Mouse (Mus musculus) embryo, embryonic 11 days (tissue): ENCODE data around the gene Mkln1.
A peak's percentile ranks its signal among the peaks of the same experiment; 100 is the strongest.

Experiments
- DNase-seq: peaks from one replicate; pipeline ENCODE4 v3.0.0-alpha.2; 2015

The Mkln1 gene

GRCm38 (mm10) chr6:31398431-31399205 lies at the start of gene Mkln1:
Gene Mkln1, plus strand, starts transcription at chr6:31398735.
- peak; percentile 95 for DNase-seq

GRCm38 (mm10) chr6:31356444-31357191 lies 41.9 kb upstream of the Mkln1 start:
- DNase-seq: no peak

GRCm38 (mm10) chr6:31357286-31357685 lies 41.2 kb upstream of the Mkln1 start:
- DNase-seq: peak; percentile 29

- DNase-seq: peak; percentile 24
Measured at GRCm38 (mm10) chr6:31362617-31363016, 35.9 kb upstream of the Mkln1 start.

GRCm38 (mm10) chr6:31364399-31364798 lies 34.1 kb upstream of the Mkln1 start:
- no peak for DNase-seq

GRCm38 (mm10) chr6:31367947-31368346 lies 30.6 kb upstream of the Mkln1 start:
- peak; percentile 12 for DNase-seq

- DNase-seq: no peak
Measured at GRCm38 (mm10) chr6:31368559-31368958, 30.0 kb upstream of the Mkln1 start.

- DNase-seq: no peak
Measured at GRCm38 (mm10) chr6:31369875-31370274, 28.7 kb upstream of the Mkln1 start.

GRCm38 (mm10) chr6:31370550-31371061 lies 27.9 kb upstream of the Mkln1 start:
- peak; percentile 14 for DNase-seq

GRCm38 (mm10) chr6:31371140-31371539 lies 27.4 kb upstream of the Mkln1 start:
- no peak for DNase-seq

- DNase-seq: peak; percentile 18
Measured at GRCm38 (mm10) chr6:31372620-31373019, 25.9 kb upstream of the Mkln1 start.

GRCm38 (mm10) chr6:31373084-31373673 lies 25.4 kb upstream of the Mkln1 start:
- DNase-seq: no peak

- DNase-seq: no peak
Measured at GRCm38 (mm10) chr6:31382989-31383388, 15.5 kb upstream of the Mkln1 start.

GRCm38 (mm10) chr6:31384794-31385193 lies 13.7 kb upstream of the Mkln1 start:
- no peak for DNase-seq

- no peak for DNase-seq
Measured at GRCm38 (mm10) chr6:31385281-31386145, 13.0 kb upstream of the Mkln1 start.

- no peak for DNase-seq
Measured at GRCm38 (mm10) chr6:31389716-31390115, 8.8 kb upstream of the Mkln1 start.

GRCm38 (mm10) chr6:31390243-31390981 lies 8.1 kb upstream of the Mkln1 start:
- no peak for DNase-seq

- DNase-seq: no peak
Measured at GRCm38 (mm10) chr6:31392871-31393270, 5.7 kb upstream of the Mkln1 start.

- DNase-seq: no peak
Measured at GRCm38 (mm10) chr6:31396118-31396517, 2.4 kb upstream of the Mkln1 start.

- no peak for DNase-seq
Measured at GRCm38 (mm10) chr6:31397308-31397707, 1.2 kb upstream of the Mkln1 start.

GRCm38 (mm10) chr6:31397775-31398430 lies 632 bp upstream of the Mkln1 start:
- DNase-seq: no peak
